Mouse (Mus musculus): Measurements from ENCODE around the gene Col6a3.

Col6a3 gene

GRCm38 (mm10) chr1:90797276-90797891 lies 46.4 kb downstream of the Col6a3 start:
- 50% methylated on average over 6 of the region's 6 CpGs for WGBS

- WGBS = 89% methylated on average over 4 of the region's 4 CpGs
These were observed 50.4 kb downstream of the Col6a3 start for GRCm38 (mm10) chr1:90793368-90793767.

- 93% methylated on average over 4 of the region's 4 CpGs for WGBS
These were observed 52.8 kb downstream of the Col6a3 start for GRCm38 (mm10) chr1:90790925-90791324.

- WGBS = 80% methylated on average over 6 of the region's 6 CpGs
These were observed 54.3 kb downstream of the Col6a3 start for GRCm38 (mm10) chr1:90789506-90789905.

- 76% methylated on average over 1 of the region's 1 CpGs for WGBS
These were observed 63.3 kb downstream of the Col6a3 start for GRCm38 (mm10) chr1:90780446-90780845.

- WGBS = 83% methylated on average over 7 of the region's 7 CpGs
These were observed 64.7 kb downstream of the Col6a3 start for GRCm38 (mm10) chr1:90779072-90779471.

- WGBS = 44% methylated on average over 10 of the region's 10 CpGs
These were observed 68.1 kb downstream of the Col6a3 start for GRCm38 (mm10) chr1:90775477-90776241.

GRCm38 (mm10) chr1:90771172-90771571 lies 72.6 kb downstream of the Col6a3 start:
- WGBS = 56% methylated on average over 4 of the region's 4 CpGs

- WGBS = 64% methylated on average over 7 of the region's 7 CpGs
These were observed 73.7 kb downstream of the Col6a3 start for GRCm38 (mm10) chr1:90770027-90770426.

GRCm38 (mm10) chr1:90769301-90769700 lies 74.5 kb downstream of the Col6a3 start:
- WGBS = 72% methylated on average over 7 of the region's 7 CpGs

GRCm38 (mm10) chr1:90758091-90758673 lies 85.6 kb downstream of the Col6a3 start:
- 86% methylated on average over 4 of the region's 4 CpGs for WGBS

GRCm38 (mm10) chr1:90753869-90754563 lies 89.8 kb downstream of the Col6a3 start:
- 16% methylated on average over 17 of the region's 17 CpGs for WGBS

GRCm38 (mm10) chr1:90751221-90751620 lies 92.5 kb downstream of the Col6a3 start:
- WGBS = 45% methylated on average over 4 of the region's 4 CpGs

- 66% methylated on average over 8 of the region's 8 CpGs for WGBS
These were observed 93.6 kb downstream of the Col6a3 start for GRCm38 (mm10) chr1:90750169-90750568.

GRCm38 (mm10) chr1:90748544-90748943 lies 95.2 kb downstream of the Col6a3 start:
- 31% methylated on average over 4 of the region's 4 CpGs for WGBS

- WGBS = 13% methylated on average over 14 of the region's 14 CpGs
These were observed 99.8 kb downstream of the Col6a3 start for GRCm38 (mm10) chr1:90743941-90744386.

- WGBS = 95% methylated on average over 1 of the region's 1 CpGs
These were observed 100.3 kb downstream of the Col6a3 start for GRCm38 (mm10) chr1:90743445-90743844.

- WGBS = 94% methylated on average over 7 of the region's 7 CpGs
These were observed 101.1 kb downstream of the Col6a3 start for GRCm38 (mm10) chr1:90742641-90743040.

- WGBS = 75% methylated on average over 11 of the region's 11 CpGs
These were observed 103.3 kb downstream of the Col6a3 start for GRCm38 (mm10) chr1:90740216-90741170.

- WGBS = 95% methylated on average over 2 of the region's 2 CpGs
These were observed 104.9 kb downstream of the Col6a3 start for GRCm38 (mm10) chr1:90738913-90739312.

GRCm38 (mm10) chr1:90729466-90729865 lies 114.3 kb downstream of the Col6a3 start:
- 76% methylated on average over 3 of the region's 3 CpGs for WGBS
